Mouse (Mus musculus) testis, adult 2 months (tissue): Measurements from ENCODE around the gene Rab3a.

Experiments used
- CTCF ChIP-seq: fragments of 200-500 bp; IDR thresholded peaks from 2 replicates; pipeline ENCODE4 v1.5.1; 2012; ENCODE audit warnings: low read depth, mild to moderate bottlenecking, inconsistent platforms, low read length, moderate library complexity; ENCODE audit not compliant: control insufficient read depth, insufficient read depth, insufficient replicate concordance
- POLR2A ChIP-seq: fragments of 200-500 bp; IDR thresholded peaks from 2 replicates; pipeline ENCODE4 v1.6.1; 2012; ENCODE audit warnings: low read depth, mild to moderate bottlenecking, inconsistent platforms, low read length, moderate library complexity; ENCODE audit not compliant: control insufficient read depth

DNA sequence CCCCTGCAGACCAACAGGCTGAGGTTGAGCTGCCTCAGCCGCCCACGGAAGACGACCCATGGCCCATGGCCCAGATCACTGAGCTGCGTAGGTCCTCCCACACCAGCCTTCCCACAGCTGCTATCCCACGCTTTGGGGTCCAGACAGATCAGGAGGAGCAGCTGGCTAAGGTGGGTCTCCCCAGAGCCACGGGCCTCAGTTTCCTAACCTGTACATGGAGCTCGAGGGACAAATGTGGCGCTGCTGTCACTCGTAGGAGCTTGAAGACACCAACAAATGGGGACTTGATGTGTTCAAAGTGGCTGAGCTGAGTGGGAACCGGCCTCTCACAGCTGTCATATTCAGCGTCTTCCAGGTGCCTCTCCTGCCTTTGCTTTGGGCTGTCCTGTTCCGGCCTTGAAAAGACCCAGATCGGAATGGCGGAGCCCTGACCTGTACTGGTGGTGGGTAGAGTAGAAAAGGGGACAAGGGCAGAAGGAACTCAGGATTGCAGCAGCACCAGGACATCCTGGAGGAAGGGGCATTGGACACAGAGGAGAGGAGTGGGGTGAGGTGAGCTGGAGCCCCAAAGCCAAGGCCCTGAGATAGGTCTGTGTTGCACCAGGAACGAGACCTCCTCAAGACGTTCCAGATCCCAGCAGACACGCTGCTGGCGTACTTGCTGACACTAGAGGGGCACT, 7.1 kb upstream of the Rab3a start:
- TF ChIP-seq CTCF (no peak), POLR2A (no peak)
